Mouse (Mus musculus) CD4-positive, CD25-positive, alpha-beta regulatory T cell, adult 4 months (primary cell): ENCODE measurements at regions not wholly inside any gene's neighbourhood (a gene's known extent, or its start where the extent isn't known, plus 50 kb on each side); places are given as distances from the start of the nearest gene placed in this dataset.

ENCODE experiments used
- ATAC-seq: one replicate; pipeline ENCODE4 v1.8.0; 2017

DNA sequence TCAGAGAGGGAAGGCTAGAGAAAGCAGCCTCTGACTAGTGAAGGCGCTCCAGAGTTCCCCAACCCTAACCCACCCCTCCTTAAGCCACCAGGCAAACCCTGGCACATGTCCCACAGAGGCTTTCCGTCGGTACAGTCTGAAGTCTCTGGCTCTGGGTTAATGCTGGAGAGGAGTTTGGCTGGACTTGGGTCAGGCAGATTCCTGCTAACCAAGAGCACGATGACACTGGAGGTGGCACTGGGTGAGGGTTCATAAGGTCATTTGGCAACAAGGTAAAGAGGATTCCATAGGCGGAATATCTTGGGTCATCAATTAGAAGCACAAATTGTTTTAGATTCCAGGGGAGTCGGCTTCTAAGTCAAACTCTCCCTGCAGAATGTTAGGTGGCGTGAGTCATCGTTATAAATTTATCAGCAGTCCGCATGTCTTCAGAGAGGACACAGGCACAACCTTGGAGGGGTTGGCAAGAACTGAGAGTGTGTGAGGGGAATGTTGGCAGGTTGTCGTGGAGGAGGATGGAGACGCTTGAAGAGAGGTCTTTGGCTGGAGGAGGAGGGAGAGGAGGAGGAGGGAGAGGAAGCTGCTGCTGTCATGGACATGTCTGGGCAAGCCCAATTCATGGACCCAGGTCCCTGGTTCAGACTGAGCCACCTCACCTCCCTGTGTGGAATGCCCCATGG is 138.4 kb downstream of the Utp6 start:
- no peak for ATAC-seq

DNA sequence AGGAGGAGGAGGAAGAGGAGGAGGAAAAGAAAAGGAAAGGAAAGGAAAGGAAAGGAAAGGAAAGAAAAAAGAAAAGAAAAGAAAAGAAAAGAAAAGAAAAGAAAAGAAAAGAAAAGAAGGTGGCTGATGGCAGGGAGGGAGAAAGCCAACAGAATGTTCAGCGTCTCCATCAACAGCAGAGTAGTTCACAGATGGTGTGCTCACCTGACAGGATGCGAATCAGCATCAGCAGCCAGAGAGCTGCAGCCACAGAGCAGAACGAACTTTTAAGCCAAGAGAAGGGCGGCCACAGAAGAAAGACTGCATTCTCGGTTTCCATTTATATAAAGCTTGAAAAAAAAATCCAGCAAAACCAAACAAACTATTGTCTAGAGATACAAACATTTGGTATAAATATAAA is 140.2 kb downstream of the Utp6 start:
- no peak for ATAC-seq

DNA sequence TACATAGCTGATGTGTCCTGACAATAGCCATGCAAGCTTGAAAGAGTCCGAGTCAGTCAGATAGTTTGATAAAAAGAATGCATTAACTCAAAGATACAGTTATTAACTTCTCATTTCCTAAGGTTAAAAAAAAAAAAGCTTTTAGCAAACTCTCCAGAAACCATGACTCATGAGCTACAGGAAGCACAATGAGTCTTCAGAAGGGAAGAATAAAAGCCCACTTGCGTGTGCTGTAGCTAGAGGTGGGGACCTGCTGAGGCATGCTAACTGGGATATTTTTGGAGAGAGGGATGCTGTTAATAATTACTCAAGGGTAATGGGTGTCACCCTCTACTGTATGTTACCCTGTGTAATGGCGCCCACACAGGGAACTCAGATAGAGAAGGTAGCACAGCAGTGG is 147.0 kb downstream of the Utp6 start:
- no peak for ATAC-seq

DNA sequence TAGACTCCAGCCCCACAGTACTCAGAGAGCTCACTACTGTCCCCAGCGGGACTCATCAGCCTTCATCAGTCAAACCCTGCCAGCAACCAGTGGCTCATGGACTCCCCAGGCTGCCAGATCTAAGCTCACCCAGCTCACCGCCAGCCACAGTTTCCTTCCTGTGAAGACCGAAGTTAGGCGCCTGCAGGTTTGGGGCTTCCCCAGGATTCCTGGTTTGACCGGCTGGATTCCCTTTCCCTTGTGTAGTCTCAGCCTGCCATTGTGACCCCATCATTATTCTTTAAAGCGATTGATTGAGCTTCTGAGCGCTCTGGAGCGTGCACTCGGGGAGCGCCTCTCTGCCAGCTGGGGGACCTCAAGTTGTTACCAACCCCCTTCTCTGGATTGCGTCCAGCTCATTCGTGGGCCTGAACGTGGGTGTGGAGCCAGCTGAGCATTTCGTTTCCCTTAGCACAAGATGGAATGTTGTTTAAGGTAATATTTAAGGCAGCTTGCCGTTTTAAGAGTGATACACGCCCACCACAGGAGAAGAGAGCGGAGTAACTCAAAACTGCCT is 155.2 kb downstream of the Utp6 start:
- ATAC-seq: peak; percentile 71

DNA sequence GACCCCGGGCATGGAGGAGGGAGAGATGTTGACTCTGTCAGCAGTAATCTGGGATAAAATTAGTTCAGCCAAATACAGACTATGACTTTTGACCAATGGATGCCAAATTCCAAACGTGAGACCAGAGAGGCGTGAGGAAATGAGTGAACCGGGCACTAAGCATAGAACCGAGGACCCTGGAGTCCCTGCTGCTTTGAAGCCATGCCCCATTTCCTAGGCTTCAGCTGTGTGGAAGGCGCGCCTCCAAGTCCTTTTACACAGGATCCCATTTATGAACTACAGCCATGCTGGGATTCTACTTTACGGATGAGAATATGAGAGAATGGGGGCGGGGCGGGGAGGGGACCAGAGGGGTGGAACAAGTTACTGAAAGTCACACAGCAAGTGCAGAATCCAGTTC is 155.8 kb downstream of the Utp6 start:
- ATAC-seq: no peak

DNA sequence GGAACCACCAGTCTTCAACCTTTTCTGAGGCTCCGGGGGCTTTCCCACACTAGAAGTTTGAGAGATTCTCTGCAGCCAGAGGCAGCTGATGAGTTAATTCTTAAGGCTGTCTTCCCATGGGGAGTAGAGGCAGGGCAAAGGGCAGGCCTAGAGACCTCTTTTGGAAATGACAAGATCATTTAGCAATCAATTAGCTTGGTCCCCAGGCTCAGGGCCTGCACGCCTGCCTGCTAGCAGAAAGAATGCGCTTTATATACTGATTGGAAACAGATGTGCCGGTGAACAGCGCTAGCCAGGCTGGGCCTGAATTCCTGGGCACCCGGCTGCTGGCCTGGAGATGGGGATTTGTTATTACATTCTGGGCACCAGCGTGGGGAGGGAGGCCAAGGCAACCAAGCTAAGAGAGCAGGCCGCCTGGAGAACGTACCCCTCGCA is 156.2 kb downstream of the Utp6 start:
- ATAC-seq: no peak

DNA sequence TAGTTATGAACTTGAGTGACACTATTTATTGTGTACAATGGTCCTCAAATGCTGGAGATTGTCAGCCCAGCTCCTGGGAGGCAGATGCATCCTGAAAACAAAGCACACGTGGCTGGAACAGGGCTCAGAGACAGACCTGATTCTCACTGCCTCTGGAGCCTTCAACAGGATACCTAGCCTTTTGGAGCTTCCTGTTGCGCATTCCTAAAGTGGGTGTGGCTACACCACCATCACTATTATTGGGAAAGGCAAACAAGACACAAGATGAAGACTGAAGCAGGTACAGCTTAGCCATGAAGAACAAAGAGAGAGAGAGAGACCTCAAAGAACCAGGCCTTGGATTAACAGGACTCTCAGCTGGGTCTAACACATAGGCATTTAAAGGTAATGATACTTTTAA is 158.2 kb downstream of the Utp6 start:
- ATAC-seq: no peak

DNA sequence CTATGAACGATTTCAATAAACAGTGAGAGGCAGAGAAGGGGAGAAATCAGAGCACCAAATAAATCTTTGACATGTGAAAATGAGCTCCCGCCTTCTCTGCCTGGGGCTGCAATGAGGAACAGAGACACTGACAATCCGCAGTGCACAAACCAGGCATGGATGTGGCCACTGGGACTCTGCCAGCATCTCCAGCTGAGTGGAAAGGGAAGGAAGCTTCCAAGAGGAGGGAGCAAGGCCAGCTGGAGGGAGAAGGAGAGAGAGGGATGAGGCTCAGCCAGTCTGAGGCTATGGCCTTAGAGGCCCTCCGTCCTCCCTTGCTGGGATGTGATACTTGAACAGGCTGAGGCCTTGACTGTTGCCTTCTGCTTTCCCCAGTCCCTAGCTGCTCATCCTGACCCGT is 159.2 kb downstream of the Utp6 start:
- ATAC-seq: no peak

DNA sequence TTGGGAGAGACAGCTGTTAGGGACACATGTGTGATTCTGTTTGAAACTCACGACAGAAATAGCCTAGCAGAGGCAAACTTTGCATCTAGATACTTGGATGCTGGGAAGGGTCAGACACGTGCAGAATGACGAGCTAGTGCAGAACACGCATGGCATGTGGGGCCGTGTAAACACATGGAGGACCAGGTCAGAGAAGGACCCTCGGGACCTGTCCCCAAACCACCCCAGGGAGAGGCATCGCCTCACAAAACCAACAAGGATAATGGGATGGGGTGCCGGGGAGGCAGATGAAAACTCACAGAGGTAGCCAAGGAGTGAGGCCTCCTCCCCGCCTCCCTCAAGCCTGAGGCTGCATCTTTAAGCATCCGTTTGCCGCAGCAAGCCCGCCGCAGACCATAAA is 159.6 kb downstream of the Utp6 start:
- no peak for ATAC-seq

DNA sequence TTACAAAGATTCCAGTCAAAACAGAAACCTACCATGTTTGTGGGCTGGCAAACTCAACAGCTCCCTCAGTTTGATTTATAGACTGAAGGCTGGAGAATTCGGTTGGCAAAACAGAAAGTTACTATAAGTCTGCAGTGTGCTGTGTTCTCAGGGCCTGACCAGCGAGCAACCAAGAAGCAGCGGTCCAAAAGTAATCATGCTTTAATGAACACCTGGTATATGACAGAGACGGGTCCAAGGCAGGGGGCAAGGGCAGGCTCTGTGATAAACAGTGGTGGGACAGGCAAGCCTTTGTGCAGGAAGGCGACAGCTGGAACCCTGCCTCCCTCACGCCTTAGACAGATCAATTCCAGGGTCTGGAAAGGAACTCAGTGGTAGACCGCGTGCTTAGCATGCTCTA is 161.9 kb downstream of the Utp6 start:
- ATAC-seq: no peak

DNA sequence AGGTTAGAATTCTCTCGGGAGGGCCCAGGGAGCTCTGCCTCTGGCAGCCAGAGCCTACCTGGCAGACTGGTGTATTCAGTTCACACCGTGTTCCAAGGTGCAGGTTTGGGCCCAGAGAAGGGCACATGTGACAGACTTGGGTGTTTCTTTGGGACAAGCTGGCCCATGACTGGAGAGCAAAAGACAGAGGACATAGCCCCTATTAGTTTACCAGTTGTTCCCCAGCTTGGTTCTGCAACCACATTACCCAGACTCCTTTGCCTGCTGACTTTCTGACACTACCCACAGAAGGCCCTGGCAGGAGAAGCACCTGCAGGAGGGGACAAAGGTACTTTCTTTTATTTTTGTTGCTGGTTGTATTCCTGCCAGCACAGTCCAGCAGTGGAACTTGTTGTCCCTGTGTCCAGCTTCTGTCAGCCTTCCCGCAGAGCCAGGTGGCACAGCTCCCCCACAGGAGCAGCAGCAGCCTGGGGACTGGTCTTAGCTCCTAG is 173.9 kb downstream of the Utp6 start:
- no peak for ATAC-seq

DNA sequence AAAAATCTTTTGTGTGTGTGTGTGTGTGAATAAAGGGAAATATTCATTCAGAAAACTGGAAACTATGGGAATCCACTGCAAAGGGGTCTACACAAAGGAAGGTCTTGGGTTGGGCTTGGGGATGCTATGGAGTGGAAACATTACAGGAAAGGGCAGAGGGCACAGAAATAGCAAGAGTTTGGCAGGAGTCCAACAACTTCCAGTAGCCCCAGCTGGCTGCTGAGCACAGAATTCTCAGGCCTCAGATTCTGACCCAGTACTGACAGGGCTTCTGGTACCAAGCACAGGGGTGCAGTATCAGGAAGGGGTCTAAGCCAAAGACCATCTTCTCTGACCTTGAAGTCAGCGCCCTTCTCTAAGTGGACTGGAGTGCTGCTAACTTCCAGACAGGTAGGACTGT is 174.4 kb downstream of the Utp6 start:
- ATAC-seq: no peak

DNA sequence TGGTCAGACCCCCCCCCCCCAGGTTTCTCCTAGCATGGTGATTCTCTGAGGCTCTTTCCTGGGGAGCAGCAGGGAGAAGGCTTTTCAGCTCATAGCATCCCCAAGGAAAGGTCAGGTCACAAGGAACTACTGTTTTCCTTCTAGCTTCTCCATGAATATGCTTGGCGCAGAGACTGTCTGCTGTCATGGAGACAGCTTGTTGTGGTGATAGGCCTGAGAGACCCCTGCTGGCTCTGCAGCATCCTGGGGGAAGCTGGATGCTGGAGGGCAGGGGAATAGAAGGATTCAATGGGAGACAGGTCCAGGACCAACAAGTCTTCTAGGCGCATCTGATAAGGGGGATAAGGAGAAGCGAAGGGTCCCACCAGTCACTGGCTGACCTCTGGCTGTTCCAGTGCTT is 178.1 kb downstream of the Utp6 start:
- no peak for ATAC-seq

DNA sequence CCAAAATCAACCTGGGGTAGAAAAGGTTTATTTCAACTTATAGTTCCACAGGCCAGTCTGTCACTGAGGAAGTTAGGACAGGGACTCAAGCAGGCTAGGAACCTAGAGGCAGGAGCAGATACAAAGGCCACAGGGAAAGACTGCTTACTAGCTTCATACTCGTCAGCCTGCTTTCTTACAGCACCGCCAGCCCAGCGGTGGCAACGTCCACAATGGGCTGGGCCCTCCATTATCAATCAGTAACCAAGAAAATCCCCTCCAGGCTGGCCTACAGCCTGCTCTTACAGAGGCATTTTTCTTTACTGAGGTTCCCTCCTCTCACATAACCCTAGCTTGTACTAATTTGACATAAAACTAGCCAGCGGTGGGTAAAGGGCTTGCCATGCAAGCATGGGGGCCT is 180.2 kb downstream of the Utp6 start:
- ATAC-seq: no peak

DNA sequence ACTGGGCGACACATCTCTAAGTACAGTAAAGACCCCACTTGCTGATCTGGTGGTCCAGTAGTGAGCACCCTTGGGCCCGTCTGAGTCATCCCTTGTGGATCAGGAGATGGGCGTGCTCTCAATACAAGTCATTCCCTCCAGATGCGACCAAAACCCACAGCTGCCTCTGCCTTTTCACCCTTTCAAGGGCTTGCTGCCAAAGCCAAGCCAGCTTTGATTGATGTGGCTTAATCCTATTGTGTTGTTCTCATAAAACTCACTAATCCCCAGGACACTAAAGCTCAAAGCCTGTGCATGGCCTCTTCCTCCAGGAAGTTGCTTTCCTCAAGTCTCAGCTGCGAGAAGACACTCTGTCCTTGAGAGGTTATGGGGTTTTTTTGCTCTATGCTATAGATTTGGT is 182.4 kb downstream of the Utp6 start:
- ATAC-seq: no peak

DNA sequence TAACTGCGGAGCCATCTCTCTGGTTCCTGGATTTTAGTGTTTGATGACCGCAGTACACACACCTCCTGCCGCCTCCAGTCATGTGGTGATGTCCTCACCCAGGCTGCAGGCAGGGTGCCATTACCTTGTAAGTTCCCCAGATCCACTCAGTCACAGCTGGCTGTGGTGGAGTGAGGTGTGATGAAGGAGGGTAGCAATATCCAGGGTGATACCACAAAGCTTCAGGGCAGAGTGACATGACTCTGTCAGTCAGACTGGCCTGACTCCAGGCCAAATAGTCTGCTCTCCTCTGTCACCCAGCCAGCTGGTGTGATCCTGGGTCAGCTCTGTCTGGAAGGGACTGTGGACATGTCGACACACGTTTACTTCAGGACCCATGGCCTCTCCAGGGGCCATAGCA is 183.7 kb downstream of the Utp6 start:
- no peak for ATAC-seq

DNA sequence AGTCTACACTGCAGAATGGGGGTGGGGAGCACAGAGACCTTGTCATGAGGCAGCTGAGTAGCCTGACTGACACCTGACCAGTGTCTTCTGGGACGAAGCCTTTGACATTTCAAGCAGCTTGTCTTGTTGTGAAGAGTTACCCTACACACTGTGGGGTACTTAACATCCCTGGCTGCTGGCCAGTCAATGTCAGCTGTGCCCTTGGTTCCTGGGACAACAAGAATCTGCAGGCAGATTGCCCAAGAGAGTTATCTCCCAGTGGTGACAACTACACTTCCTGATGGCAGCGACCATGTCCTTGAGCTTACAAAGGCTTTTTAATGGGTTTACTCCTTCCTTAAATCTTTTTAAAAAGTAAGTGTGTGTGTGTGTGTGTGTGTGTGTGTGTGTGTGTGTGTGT is 184.2 kb downstream of the Utp6 start:
- no peak for ATAC-seq

DNA sequence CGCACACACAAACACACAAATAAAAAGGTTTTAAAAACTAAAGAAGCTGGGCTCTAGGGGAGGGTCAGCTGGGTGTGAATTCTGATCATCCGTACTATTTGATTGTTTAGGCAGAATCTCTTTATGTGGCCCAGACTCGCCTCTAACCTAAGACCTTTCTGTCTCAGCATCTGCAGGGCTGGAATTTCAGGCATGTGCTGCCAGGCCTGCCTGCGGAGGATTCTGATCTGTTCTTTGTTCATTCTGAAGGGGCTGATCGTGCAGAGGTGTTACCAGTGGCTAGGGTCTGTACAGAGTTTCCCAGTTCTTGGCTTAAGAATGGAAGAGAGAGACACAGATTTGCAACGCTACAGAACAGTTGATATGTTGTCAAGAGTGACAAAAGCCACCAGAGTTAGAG is 185.6 kb downstream of the Rab11fip4 start:
- no peak for ATAC-seq

DNA sequence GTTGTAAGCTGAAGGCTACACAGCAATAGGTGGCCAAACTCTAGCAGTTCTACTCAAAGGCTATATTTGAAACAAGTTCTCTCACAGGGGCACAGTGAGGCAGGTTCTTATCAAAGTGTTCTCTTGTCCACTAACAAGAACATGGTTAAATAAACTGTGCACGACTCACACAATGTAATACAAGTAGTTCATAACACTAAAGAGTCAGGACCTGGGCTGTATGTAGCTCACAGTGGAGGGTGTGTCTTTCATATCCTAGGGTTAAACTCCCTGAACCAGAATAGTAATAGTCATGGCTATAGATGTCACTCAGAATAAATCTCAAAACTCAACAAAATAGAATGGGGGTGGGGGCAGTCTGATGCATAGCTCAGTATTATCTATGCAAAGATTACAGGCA is 182.7 kb downstream of the Rab11fip4 start:
- no peak for ATAC-seq

DNA sequence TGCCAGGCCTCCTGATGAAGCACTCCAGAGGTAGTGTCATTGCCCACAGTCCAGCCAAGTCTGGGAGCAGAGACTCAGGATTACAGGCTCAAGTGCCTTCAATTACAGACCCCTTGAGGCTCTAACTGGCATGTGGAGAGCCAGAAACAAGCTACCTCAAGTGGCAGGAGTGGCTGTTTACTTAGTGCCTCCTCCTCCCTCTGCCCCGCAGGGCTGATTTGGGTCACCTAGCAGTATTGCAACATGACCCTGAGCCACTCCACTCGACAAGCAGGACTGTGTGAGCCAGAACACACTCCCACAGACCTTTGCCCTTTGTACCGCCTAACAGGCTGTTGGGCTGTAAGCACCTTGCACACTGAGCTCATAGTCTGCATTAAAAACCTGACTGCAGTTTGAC is 180.4 kb downstream of the Rab11fip4 start:
- no peak for ATAC-seq

DNA sequence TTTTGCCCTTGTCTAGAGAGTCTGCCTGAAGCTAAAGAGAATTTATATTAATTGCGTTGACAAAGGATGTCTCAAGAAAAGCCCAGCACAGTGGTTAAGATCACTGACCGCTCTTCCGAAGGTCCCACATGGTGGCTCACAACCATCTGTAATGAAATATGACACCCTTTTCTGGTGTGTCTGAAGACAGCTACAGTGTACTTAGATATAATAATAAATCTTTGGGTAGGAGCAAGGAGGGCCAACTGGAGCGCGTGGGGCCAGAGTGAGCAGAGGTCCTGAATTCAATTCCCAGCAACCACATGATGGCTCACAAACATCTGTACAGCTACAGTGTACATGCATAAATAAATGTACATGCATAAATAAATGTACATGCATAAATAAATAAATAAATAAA is 176.1 kb downstream of the Rab11fip4 start:
- no peak for ATAC-seq

DNA sequence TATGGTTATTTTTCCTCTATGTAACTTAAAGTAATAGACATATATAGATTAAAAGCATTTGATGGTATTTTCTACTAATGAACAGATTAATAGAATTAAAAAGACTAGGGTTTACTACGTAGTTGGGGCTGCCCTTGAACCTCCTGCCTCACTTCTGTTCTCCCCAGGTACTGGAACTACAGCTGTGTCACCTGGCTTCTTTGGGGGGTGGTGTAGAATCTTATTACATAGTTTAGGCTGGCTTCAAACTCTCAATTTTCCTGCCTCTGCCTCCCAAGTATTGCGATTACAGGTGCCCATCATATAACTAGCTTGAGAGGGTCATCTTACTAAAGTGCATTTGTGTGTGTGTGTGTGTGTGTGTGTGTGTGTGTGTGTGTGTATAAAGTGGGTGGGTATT is 175.0 kb downstream of the Rab11fip4 start:
- ATAC-seq: no peak

DNA sequence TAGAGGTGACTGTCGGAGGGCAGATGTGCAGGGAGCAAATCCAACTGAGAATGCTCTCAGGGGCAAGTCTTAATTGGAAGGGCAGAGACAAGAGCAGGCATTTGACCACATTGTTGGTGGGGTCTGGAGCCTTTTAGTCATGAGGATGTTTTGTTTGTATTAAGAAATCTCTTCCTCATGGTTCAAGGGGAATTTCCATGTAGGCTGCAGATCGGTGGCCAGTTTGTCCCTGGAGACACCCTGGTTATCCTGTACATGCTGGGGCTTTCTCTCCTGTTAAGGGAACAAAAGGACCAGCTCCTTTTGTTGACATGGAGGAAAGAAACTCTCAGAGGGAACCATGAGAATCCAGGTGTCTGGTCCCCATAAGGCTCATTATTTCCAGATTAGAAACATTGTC is 174.4 kb downstream of the Rab11fip4 start:
- ATAC-seq: no peak

DNA sequence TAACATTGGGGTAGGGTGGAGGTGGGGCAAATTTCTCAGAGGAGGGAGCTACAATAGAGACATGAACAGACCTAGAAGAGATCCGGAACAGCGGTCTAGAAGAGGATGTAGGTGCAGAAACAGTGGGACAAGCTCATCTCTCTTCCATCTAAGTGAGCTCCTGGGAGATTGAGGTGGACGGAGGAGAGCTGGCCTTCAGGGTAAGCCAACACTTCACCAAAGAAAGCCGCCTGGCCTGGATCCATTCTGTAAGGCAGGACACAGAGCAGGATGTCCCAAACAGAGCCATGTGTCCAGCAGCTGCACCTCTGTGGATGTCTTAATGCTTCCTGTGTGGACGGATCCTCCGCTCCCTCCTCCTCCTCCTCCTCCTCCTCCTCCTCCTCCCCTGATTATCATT is 173.0 kb downstream of the Rab11fip4 start:
- no peak for ATAC-seq

DNA sequence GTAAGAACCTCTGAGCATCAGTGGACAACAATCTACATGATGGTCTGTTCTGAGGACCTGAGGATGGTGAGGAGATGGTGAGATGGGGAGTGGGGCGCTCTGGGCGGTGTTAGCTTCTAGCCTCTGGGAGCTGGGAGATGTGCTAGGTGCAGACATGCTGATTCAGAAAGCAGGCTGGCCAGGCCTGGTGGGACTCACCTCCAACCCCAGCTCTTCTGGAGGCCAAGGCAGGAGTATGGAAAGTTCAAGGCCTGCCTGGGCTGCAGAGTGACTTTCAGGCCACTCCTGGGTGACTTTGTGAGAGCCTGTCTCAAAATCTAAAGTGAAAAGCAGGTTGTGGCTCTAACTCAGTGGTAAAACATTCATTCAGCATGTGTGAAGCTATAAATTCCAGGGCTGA is 171.6 kb downstream of the Rab11fip4 start:
- ATAC-seq: no peak
